Mouse (Mus musculus) right cerebral cortex, postnatal 14 days (tissue): ENCODE results near the gene Olfr1214.
"Not testable (repeated sequence)": the region's sequence is repeated elsewhere in the genome, so short reads cannot be mapped to it uniquely, and the experiment has no call there.

Experiments used
- DNase-seq: peaks from one replicate; pipeline ENCODE4 v3.0.0; 2022

Olfr1214 gene

DNA sequence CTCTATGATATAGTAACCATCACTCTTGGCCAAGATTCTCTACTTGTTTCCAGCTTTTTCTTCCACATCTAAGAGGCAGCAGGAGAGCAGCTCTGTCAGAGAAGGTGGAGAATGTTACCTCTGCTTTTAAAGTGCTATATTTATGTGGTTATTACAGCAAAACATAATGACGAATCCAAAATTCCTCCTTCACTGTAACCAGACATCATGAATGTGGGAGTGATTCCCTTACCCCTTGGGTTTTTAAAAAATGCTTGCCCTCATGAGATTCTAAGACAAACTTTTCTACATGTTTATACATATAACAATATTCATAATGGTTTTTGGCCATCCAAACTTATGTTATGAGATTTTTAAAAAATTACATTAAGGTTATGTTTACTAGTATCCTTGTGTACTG lies at the start of gene Olfr1214:
Gene Olfr1214 (minus strand): TSS at position 101 of the 400 bp plus-strand sequence.
- no peak for DNase-seq

- no peak for DNase-seq
These were observed 39.5 kb upstream of the Olfr1214 start, which contains the start of gene Olfr1217 for GRCm38 (mm10) chr2:89031965-89032364. TSS of gene Olfr1217 (minus strand) at chr2:89032065.

DNA sequence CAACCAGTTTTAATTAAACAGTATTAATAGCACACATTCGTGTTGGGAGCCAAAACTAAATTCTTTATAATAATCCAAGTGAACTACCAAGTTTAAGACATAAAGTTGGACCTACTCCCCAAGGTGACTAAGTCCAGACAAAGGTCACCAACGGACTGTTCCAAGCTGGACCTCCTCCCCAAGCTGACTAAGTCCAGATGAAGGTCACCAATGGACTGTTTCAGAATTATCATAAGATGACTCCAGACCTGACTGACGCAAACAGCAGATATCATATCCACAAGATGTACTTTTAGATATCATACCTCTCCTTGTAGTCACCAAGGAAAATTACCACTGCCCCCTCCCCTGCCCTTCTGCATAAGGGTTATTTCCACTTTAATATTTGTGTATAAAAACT lies 29.0 kb upstream of the Olfr1214 start:
- DNase-seq, result not testable (repeated sequence)

DNA sequence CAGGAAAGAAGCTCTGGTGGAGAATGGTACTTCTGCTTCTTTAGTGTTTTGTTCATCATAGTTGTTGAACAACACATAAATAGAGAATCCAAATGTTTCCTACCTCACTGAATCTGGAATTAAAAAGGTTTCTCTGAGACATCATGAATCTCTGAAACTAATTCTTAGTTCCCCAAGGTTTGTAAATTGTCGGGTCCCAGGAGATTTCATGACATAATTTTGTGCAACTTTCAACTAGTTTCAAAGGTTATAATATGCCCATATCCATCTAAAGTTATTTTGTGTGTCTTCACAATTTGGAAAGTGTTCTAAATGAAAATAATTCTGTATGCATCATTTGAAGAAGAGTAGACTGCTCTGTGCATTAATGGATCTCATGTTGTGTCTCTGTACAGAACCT lies 25.8 kb upstream of the Olfr1214 start, which contains the start of gene Olfr1216:
Gene Olfr1216 (minus strand): TSS at position 101 of the 400 bp plus-strand sequence.
- no peak for DNase-seq

GRCm38 (mm10) chr2:89006873-89007272 lies 14.4 kb upstream of the Olfr1214 start, which contains the start of gene Olfr1215:
TSS of gene Olfr1215 (minus strand) at chr2:89006973.
- no peak for DNase-seq

DNA sequence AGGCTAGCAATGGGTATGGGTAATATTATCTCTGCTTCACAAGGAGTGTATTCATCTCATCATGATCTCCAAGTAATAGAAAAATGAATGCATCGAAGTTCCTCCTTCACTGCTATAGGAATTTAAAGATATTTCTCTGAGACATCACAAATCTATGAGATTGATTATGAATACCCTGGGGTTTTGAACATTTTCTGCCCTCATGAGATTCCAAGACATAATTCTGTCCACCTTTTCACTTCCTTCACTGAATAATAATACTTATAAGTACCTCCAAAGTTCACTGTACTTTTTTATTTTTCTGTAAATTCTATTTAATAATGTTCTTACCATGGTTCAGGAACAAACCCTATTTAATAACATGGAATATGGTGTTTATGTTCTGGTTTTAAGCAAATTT lies 12.3 kb downstream of the Olfr1214 start, which contains the start of gene Gm13762:
Gene Gm13762 (minus strand): TSS at position 101 of the 400 bp plus-strand sequence.
- DNase-seq, result no peak

DNA sequence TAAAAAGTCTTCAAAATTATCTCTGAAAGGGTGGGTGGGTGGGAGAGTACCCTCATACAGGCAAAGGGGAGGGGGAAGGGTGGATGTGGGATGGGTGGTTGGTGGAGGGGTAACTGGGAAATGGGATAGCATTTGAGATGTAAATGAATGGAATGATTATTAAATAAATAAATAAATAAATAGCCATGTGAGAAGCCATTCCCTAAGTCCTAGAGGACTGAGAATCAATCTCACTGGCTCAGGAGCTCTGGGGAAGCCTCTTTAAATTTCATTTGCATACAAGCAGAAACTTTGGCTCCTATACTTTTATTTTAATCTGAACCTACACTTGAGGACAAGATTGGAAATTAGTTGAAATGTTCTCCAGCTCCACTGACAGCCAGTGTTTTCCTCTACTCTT lies 38.8 kb downstream of the Olfr1214 start, which contains the start of gene Olfr1212:
Gene Olfr1212 (plus strand): TSS at position 301 of the 400 bp plus-strand sequence.
- DNase-seq, result no peak

- no peak for DNase-seq
These were observed 54.4 kb downstream of the Olfr1214 start, which contains the start of gene Olfr1211 for GRCm38 (mm10) chr2:88938011-88938410. TSS of gene Olfr1211 (minus strand) at chr2:88938111.
